Mouse (Mus musculus): ENCODE results near the gene A730049H05Rik.

The A730049H05Rik gene

GRCm38 (mm10) chr6:92878771-92879170, 62.5 kb downstream of the A730049H05Rik start:
- no peak for DNase-seq (ENCODE audit: low spot score in 2 of 2)

DNA sequence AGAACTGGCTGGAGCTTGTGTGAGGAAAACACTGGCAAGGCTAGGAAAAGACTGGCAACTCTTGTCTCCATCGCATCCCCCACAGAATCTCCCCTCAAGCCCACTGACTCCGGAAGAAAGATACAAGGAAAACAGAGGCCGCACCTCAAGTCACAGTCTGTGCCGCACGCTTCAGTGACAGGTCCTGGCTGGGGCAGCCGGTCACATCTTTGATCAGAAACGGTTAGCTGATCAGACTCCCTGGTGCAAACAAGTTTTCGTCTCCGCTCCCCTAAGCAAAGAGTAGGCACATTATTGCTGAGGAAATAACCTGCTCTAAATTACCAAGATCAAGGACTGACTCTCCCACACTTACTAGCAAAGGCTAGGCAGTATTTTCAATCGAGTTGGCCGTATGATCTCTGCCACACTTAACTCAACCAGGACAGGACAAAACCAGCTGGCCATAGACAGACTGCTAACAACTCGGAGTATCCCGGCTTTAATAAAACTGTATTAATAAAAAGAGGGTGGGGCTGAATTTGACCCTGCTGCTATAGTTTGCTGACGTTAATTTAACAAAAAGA, 63.5 kb downstream of the A730049H05Rik start:
- DNase-seq (ENCODE audit: low spot score in 2 of 2): no peak

DNA sequence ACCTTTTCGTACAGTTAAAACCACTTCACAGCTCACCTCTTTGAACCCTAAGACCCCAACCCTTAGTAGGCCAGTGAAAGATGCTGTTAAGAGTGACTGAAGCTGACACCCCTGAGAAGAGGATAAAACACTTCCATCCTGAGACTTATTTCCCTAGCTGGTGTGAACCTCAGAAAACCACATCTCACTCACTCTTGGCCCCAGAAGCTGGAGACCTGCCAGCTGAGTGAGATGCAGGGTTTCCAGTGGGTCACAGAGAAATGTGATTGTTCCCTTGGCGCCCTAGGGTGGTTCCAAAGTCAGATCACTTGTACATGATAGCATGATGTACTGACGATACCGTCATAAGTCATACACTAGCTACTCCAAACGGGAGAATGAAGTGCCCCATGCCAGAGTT, 66.2 kb downstream of the A730049H05Rik start:
- no peak for DNase-seq (ENCODE audit: low spot score in 2 of 2)

- DNase-seq (ENCODE audit: low spot score in 2 of 2): no peak
These were observed 67.0 kb downstream of the A730049H05Rik start for GRCm38 (mm10) chr6:92883131-92883900.

DNA sequence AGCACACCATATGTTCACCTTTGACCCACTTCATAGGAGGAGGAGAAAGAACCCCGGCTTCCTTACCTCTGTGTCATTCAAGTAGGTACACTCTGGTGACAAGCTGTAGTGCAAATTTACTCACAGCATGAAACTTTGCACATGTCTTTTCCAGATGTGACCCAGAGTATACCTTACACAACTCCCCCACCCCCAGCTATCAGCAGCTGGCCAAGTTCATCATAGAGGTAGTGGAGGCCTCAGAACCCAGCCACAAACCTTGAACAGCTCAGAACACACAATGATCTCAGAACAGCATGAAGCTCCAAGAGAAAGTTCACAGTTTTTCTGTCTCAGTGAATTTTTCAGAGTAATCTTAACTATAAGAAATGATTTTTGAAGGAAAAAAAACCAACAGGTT, 75.3 kb downstream of the A730049H05Rik start:
- DNase-seq (ENCODE audit: low spot score in 2 of 2): no peak
